Mouse (Mus musculus): ENCODE results near the gene Duoxa1.

Duoxa1 gene

DNA sequence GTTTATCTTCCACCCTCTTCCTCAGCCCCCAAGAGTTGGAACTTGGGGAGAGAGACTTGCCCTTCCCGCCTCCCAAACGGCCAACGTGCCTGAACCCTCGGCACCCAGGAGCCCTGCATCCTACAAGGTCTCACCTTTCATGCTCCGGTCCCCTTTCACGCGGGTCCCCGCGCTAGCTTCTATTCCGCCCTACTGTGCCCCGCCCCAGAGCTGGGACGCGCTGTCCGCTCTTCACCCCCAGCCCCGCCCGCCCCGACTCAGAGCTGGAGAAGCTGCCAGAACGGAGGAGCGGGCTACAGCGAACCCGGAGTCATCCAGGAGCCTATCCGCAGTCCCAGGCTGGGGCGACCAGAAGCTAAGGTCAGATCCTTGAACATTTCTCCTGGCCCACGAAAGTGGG lies at the start of gene Duoxa1:
Gene Duoxa1 (minus strand): TSS at position 195 of the 400 bp plus-strand sequence.
- peak in 1 of 2 experiments; percentile 29 for DNase-seq

- DNase-seq, result peak; percentile 48 to 51
Measured at GRCm38 (mm10) chr2:122362622-122363523, 49.3 kb upstream of the Duoxa1 start.

DNA sequence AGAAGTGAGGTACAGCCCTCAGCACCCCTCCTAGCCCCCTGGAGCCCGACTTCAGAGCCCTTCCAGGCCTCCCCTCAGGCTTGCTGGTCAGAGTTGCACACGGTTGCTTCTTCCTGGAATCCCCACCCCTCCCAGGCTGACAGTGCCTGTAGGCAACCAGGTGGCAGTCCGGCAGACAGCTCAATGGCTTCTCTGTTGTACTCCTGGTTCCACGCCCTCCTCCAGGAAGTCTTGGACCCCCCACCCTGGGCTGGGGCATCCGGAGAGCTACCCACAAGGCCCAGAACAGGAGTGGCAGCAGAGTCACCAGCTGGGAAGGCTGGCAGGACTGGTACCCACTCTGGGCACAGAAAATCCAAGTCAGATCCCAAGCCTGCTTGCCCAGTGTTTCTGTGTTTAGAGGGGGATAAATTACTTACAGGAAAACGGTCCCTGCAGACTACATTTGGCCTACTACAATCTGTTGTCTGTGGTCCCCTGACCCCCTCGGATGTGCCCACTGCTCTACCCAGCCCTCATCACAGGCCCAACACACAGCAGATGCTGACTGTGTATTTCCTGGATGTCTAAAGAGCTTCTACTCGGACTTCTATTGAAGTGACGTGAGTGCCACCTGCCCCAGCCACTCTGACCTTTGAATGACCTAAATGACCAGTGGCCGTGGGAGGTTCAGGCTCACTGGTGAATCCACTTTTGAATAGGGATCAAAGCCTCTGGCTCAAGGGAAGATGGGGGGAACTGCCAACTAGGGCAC lies 48.5 kb upstream of the Duoxa1 start:
- DNase-seq, result peak; percentile 71 to 77

GRCm38 (mm10) chr2:122361181-122361580 lies 47.7 kb upstream of the Duoxa1 start:
- peak in 1 of 2 experiments; percentile 26 for DNase-seq

- DNase-seq, result no peak
Measured at GRCm38 (mm10) chr2:122360310-122360709, 46.8 kb upstream of the Duoxa1 start.

DNA sequence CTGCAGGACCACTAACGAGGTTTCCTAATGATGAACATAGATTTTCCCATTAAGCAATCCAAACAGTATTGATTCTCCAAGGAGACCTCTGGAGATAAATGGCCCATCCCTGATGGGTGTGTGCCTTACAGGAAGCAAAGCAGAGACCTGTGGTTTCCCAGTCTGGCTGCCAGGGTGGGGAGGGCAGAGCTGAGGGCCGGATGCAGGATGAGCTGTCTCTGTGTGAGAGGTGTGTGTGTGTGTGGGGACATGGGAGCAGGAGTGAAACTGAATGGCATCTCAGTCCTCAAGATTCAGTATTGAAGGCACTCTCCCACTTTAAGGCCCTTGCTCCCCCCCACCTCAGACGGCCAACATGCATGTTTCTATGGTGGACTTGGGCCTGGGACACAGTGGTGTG lies 42.7 kb upstream of the Duoxa1 start:
- DNase-seq, result peak; percentile 42 to 50

- DNase-seq, result peak; percentile 40 to 43
Measured at GRCm38 (mm10) chr2:122355389-122355788, 41.9 kb upstream of the Duoxa1 start.

- DNase-seq, result peak; percentile 82 to 88
Measured at GRCm38 (mm10) chr2:122354191-122354929, 40.8 kb upstream of the Duoxa1 start.

GRCm38 (mm10) chr2:122353765-122354164 lies 40.2 kb upstream of the Duoxa1 start:
- DNase-seq, result peak; percentile 41 to 43

DNA sequence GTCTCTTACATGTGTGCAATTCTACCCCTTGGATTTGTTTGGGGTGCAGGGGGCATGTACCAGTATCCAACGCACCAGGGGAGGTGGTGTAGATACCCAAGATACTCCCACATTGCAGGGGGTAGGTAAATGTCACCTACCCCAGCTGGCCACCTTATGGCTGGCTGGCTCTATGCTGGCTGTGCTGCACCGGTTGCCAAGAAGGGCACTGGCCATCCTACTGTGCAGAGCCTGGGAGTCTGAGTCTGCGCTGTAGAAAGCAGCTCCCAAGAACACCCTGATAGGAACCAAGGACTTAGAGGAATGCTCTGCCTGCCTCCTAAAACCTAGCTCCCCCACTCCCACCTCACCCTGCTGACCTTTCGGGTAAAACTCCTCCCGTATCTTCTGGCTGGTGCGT lies 39.5 kb upstream of the Duoxa1 start:
- peak; percentile 81 to 82 for DNase-seq

DNA sequence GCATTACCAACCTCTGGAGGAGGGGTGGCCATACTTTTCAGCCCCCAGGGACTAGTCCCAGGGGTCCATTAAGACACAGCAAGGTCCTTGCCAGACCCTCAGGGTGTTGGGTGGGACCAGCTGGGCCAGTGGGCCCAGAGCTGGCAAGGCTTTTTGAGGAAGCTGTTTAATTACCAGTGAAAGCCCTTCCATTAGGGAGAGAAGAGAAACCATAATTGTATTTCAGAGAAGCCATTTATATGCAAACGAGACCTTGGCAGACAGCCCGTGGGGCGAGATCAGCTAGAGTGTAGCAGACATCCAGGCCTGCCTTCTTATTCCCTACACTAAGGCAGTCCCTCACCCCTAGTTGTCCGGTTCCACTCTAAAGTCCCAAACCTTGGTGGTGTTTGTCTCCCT lies 38.4 kb upstream of the Duoxa1 start:
- peak; percentile 62 to 79 for DNase-seq

- DNase-seq, result peak; percentile 45 to 61
Measured at GRCm38 (mm10) chr2:122351156-122351930, 37.8 kb upstream of the Duoxa1 start.

DNA sequence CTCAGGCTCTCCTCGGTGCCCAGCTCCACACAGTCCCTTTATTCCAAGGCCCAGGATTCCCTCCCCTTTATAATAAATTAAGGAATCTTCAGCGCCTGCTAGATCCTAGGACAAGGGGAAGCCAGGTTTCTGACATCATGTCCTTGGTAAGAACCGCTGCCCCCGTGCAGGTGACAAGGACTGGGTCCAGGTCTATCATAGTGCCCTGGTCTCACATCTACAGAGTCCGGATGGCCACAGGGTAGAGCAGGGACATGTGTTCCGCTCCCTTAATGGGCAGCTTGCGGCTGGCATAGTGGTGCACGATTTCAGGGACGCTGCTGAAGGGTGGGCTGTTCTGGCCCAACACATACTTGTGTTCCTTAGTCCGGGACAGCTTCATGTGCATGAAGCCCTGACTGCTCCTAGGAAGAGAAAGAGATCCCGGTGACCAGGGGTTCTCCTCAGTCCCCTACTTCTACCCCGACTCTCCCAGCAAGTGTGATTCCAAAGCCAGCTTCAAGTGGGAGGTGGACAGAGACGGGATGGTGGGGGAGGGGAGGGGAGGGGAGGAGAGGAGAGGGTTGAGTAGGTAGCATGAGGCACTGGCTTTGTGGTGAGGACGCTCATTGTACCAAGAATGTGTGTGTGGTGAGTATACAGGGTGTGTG lies 35.7 kb upstream of the Duoxa1 start:
- DNase-seq, result peak in 1 of 2 experiments; percentile 60

DNA sequence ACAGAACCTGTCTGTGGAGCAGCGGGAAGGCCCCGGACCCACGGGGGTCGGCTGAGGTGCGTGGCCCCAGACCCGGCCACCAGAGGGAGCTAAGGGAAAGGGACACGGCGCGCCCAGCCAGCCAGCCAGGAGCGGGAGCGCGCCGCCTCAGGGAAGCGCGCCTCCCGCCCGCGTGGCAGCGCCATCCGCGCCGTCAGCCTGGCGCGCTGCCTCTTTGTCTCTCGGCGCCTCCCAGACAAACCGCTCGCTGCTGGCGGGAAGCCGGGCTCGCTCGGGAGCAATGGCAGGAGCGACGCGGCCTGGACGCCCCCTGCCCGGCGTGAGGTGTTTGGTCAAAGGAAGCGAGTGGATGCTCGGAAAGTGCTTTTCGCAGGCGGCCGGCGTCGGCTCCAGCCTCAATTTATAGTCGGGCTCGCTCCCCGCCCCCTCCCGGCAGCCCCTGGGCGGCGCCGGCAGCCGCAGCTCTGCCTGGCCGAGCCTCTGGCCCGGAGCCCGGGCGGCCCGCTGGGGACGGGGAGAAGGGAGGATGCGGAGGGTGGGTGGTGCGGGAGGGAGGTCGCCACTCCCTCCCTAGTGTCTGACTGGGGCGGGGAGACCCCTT lies 35.1 kb upstream of the Duoxa1 start:
- DNase-seq, result peak; percentile 95 to 96

DNA sequence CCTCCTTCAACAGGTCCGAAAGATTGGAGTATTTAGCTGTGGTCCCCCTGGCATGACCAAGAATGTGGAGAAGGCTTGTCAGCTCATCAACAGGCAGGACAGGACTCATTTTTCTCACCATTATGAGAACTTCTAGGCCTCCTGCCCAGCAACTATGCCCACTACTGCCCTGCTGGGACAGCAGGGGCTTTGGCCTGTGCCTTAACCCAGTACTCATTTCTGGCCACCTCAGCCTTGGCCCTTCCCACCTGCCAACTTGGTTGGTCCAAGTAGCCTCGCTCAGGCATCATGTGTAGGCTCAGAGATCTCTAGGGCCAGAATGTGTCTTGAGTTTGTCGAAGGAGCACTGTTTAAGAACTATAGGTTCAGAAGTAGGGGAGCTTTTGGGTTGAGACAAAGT lies 33.7 kb upstream of the Duoxa1 start:
- peak in 1 of 2 experiments; percentile 44 for DNase-seq

- DNase-seq, result peak; percentile 47 to 52
Measured at GRCm38 (mm10) chr2:122346164-122346563, 32.6 kb upstream of the Duoxa1 start.

- peak; percentile 55 to 60 for DNase-seq
Measured at GRCm38 (mm10) chr2:122345106-122345893, 31.8 kb upstream of the Duoxa1 start.

GRCm38 (mm10) chr2:122337291-122337690 lies 23.8 kb upstream of the Duoxa1 start:
- no peak for DNase-seq

DNA sequence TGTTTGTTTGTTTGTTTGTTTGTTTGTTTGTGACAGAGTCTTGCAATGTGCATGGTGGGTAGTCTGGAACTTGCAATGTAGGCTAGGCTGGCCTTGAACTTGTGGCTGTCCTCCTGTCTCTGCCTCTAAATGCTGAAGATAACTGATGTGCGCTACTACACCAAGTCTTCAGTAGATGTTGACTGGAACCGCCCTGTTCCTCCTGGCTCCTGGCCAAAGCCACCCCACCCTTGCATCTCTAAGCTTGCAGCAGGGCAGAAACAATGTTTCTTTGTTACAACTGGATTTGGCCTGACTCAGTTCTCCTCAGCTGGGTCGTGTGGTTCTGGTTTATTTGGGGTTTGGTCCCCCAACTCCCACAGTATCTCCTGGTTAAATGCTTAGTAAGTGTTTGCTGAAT lies 20.6 kb upstream of the Duoxa1 start:
- no peak for DNase-seq

GRCm38 (mm10) chr2:122332222-122332621 lies 18.7 kb upstream of the Duoxa1 start:
- no peak for DNase-seq

All from cerebellum, postnatal 25 days (tissue).